ENCODE assay signal across 8 mouse cellular contexts in the genomic region with DNA sequence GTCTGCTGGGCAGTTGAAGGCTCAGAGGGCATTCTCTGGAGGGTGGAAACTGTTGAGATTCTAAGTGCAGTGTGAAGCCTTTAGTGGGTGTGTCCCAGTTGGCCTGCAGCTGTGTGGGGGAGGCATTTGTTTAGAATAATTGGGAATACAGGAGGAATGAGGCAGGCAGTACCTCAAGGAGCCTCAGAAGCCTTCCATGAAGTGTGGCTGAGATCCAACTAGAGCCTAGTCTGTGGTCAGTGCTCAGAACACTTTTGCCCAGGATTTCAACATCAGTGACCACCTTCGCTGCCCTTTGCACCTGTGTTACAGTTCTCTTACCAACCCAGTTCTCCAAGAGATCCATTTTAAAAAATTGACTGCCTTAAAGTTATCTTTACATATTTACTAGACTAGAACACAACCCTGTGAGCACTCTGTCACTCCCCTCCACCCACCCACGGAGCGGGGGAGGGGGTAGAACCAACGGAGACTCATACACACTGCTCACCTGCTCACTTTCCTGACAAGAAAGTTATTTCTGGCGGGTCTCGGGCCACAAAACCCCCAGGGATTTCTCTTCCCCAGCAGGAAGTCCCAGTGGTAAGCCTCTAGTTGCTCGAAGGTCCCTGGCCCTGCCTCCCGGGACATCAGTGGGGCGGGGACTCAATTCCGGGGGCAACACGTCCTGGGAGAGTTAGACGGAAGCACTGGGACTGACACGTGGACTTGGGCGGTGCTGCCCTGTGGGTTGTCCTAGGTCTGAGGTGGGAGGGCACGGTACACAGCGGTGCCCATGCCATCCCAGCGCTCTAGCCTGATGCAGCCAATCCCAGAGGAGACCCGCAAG. TPM values are rescaled to one million over a fixed set of nuclear protein-coding genes. Genes with fewer than 3 reads are reported as not detected.
A peak's percentile ranks its signal among the peaks of the same experiment; 100 is the strongest.
DNase-seq lines count a peak whose midpoint lies in the region; ATAC-seq and TF ChIP-seq lines count a peak whose summit lies in the region.

A gene (plus strand): TSS at position 679 of the 829 bp plus-strand sequence.

- peak; percentile 65 to 67 for DNase-seq in B cell, adult 2 months
- peak; percentile 50 for DNase-seq in Muller cell, postnatal 12 days (ENCODE audit: inconsistent ontology term)
- peak; percentile 36 for DNase-seq in gastrocnemius, adult 18-20 months (ENCODE audit: low spot score)
- DNase-seq in liver, adult 2 months (ENCODE audit: extremely low read depth, low read depth, low spot score): peak; percentile 88
- no peak for DNase-seq in MN1 (ENCODE audit: low spot score)
- no peak for DNase-seq in right cerebral cortex, postnatal 4 days

- 0 out of 2 replicates have a peak within 1 kb of the TSS, but pooled peaks have one; percentile 11 for H3K4me2 ChIP-seq in hindbrain, embryonic 16.5 days (ENCODE audit: low read length)
- peak within 1 kb of the TSS; percentile 34 for H3K4me2 ChIP-seq in neural tube, embryonic 15.5 days

- H3K9me3 ChIP-seq in hindbrain, embryonic 16.5 days (ENCODE audit: control insufficient read depth, low read length): no peaks in the 10 kb centered on the region
- H3K9me3 ChIP-seq in neural tube, embryonic 15.5 days (replicated peaks): no peaks in the 10 kb centered on the region

- ATAC-seq in hindbrain, embryonic 16.5 days: no peak
- no peak for ATAC-seq in neural tube, embryonic 15.5 days (ENCODE audit: low FRiP score)

- no peak within 1 kb of the TSS for H3K27ac ChIP-seq in hindbrain, embryonic 16.5 days (ENCODE audit: low read depth, low read length)
- peak within 1 kb of the TSS; percentile 97 for H3K27ac ChIP-seq in liver, adult 2 months (replicated peaks; ENCODE audit: insufficient read depth, low read depth, low read length)
- H3K27ac ChIP-seq in neural tube, embryonic 15.5 days (replicated peaks): no peak within 1 kb of the TSS

- WGBS in hindbrain, embryonic 16.5 days: 7% methylated on average over 18 of the region's 18 CpGs
- 2% methylated on average over 18 of the region's 18 CpGs for WGBS in liver, adult 2 months
- 7% methylated on average over 18 of the region's 18 CpGs for WGBS in neural tube, embryonic 15.5 days

- H3K4me3 ChIP-seq in hindbrain, embryonic 16.5 days (ENCODE audit: low read length): no peak within 1 kb of the TSS
- peak within 1 kb of the TSS; percentile 48 for H3K4me3 ChIP-seq in liver, adult 2 months (ENCODE audit: insufficient read depth, low read depth, low read length)
- no peak within 1 kb of the TSS for H3K4me3 ChIP-seq in neural tube, embryonic 15.5 days (replicated peaks)

- H3K27me3 ChIP-seq in hindbrain, embryonic 16.5 days (replicated peaks; ENCODE audit: control insufficient read depth, insufficient read depth, low read length): no peaks in the 10 kb centered on the region; the same call in 1 of the 2 replicates
- H3K27me3 ChIP-seq in liver, adult 2 months (ENCODE audit: control insufficient read depth, insufficient read depth, low read length): no peaks in the 10 kb centered on the region
- H3K27me3 ChIP-seq in neural tube, embryonic 15.5 days (replicated peaks): no peaks in the 10 kb centered on the region

- TF ChIP-seq POLR2A in liver, adult 2 months (IDR thresholded peaks at IDR 0.05; ENCODE audit: extremely low read depth, insufficient read depth, low read length): peak; percentile 36; the same call in 1 of the 2 replicates

- 0 out of 2 replicates have a peak, but pooled peaks cover 4% of the 10 kb centered on the region for H3K4me1 ChIP-seq in hindbrain, embryonic 16.5 days (ENCODE audit: control insufficient read depth, insufficient read depth, low read depth, low read length)
- H3K4me1 ChIP-seq in liver, adult 2 months (ENCODE audit: control insufficient read depth, insufficient read depth, low read length): peaks cover 11% of the 10 kb centered on the region; the same call in 1 of the 2 replicates
- H3K4me1 ChIP-seq in neural tube, embryonic 15.5 days: peaks cover 8% of the 10 kb centered on the region

- H3K9ac ChIP-seq in hindbrain, embryonic 16.5 days (ENCODE audit: low read depth, low read length): no peak within 1 kb of the TSS
- peak within 1 kb of the TSS; percentile 72 for H3K9ac ChIP-seq in liver, adult 2 months (ENCODE audit: low read depth, low read length)
- H3K9ac ChIP-seq in neural tube, embryonic 15.5 days (replicated peaks): no peak within 1 kb of the TSS

- no peak for TF ChIP-seq CTCF in liver, adult 2 months (IDR thresholded peaks at IDR 0.05; ENCODE audit: low read depth, low read length)

- H3K79me2 ChIP-seq in liver, adult 2 months (ENCODE audit: control insufficient read depth, insufficient read depth, low read length): peaks cover 2% of the 10 kb centered on the region; the same call in 1 of the 2 replicates

- H3K36me3 ChIP-seq in hindbrain, embryonic 16.5 days (ENCODE audit: control insufficient read depth, insufficient read depth, low read length): peaks cover 21% of the 10 kb centered on the region
- H3K36me3 ChIP-seq in liver, adult 2 months (ENCODE audit: control insufficient read depth, insufficient read depth, low read length): peaks cover 26% of the 10 kb centered on the region
- H3K36me3 ChIP-seq in neural tube, embryonic 15.5 days: peaks cover 45% of the 10 kb centered on the region

RNA-seq across cellular contexts. Expression of the gene that starts here (rescaled TPM):
- not detected for total RNA-seq in gastrocnemius, adult 18-20 months (2021)
- 0.19 and 0.42 TPM in 2 replicates for polyA plus RNA-seq in hindbrain, embryonic 16.5 days (2015; fragmentation: Nextera tagmentation; extraction: Ambion mirVana)
- total RNA-seq in liver, adult 2 months (2014; rRNA removed): 3.5 and 4.5 TPM in 2 replicates
- 9.1 and 10.9 TPM in 2 replicates for polyA plus RNA-seq in liver, adult 2 months (2012; rRNA removed)
- polyA plus RNA-seq in neural tube, embryonic 15.5 days (2015; fragmentation: Nextera tagmentation; extraction: Ambion mirVana): 0.31 and 1.4 TPM in 2 replicates

Comparison
In these comparisons a context has a peak if more than half of its experiments do, and no peak if none do; other contexts are left out.
1. Peak in DNase-seq in gastrocnemius, adult 18-20 months; RNA of the gene not detected or under 1 TPM.
2. DNase-seq: peak in B cell, adult 2 months (2 of 2), Muller cell, postnatal 12 days (single experiment) and liver, adult 2 months (single experiment); none in MN1 (single experiment) and right cerebral cortex, postnatal 4 days (single experiment).